Mouse (Mus musculus) ES-CJ7 (cell line): ENCODE data around the gene Cemip2.

Experiments
- DNase-seq: peaks from one replicate; pipeline ENCODE4 v3.0.0; 2011; ENCODE audit warnings: low read depth, low spot score

Cemip2 gene

DNA sequence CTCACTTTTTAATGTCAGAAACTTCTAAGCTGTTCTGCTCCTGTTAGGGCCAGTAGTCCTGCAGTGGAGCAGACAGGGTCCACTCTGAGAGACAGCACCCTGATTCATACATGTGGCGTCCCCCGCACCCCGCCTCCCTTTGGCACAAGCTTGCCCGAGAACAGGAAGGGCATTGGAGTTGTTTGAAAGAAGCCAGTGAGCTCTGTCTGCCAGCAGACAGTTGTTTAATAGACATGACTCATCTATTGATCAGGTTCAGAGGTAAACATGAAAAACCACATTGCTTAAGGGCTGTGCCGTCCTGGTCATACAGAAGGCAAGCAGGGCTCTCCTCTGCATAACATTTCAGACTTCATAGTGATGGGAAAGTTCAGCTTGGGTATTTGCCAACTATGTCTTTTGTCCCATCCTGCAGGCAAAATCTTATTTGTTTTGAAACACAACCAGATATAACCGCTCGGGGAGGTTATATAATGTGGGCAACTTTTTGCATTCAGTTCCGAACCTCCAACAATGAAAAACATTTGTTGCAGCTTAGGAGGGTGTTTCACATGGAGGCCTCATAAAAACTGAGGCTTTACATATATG, 36.4 kb downstream of the Cemip2 start:
- DNase-seq, result no peak

DNA sequence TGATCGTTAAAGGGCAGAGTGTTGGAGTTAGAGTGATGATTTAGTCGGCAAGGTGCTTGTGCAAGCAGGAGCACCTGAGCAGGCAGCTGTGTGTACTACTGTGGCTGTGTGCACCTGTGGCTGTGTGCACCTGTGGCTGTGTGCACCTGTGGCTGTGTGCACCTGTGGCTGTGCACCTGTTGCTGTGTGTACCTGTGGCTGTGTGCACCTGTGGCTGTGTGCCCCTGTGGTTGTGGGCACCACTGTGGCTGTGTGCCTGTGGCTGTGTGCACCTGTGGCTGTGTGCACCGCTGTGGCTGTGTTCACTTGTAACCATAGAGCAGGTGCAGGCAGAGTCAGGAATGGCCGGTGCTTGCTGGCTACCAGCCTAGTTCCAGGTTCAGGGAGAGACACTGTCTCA, 38.1 kb downstream of the Cemip2 start:
- no peak for DNase-seq

DNA sequence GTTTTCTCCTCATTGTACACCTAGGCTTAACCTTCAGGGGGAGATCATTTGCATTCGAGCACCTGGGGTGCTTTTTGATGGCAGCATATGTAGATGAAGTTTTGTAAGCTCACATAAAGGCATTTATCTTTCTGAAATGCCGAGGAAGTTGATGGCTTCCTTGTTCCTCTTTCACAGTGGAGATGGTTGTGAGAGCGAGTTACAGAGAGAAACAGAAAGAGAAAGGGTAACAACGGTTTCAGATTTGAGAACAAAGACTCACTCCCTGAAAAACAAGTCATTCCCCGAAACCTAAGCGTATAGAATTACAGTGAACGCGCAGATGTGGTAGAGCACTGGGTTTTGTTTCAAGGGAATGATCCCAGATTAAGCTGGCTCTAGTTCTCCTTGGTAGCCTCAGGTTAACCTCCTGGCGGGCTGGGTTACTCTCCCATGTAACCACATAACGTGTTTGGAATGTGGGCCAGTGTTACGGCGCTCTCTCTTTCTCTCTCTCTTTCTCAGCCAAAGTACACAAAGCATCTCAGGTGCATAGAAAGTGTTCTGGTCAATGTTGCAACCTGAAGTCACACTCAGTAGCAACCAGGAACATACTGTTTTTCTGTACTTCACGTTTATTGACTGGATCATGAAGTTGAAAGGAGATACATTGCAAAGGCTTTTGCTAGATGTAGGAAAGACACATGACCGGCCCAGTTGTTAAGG, 40.0 kb downstream of the Cemip2 start:
- peak; percentile 51 for DNase-seq

DNA sequence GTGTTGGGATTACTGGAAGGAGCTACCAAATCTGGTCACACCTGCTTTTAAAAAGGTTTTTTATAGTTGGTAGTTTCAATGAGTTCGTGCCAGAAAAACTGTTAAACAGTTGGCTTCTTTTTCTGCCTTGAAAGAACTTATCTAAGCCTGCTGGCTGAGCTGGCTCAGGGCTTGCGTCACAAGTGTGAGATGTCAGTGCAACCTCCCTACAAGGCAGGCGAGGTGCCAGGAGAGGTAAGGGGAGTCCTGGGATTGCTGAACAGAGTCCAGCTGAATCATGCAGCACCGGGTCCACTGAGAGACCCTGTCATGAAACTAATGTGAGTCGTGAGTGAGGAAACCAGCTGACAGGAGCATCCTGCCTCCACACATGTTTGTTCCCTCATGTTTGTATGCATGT, 41.4 kb downstream of the Cemip2 start:
- DNase-seq, result no peak

DNA sequence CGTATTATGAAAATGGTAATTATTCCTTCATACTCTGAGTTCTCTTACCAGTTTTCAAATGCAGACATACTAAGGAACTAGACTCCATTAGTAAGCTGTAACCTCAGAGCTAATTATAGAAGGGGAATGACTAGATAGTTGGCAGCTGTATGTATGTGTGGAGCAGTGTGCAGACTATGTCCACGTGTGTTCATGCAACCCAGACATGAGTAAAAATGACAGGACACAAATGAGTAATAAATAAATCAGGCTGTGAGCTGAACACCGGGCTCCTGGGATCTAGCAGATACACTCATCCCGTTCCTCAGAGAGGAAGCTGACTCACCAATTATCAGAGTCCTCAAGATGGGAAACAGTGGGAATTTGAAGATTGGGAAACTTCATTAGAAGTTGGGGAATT, 42.0 kb downstream of the Cemip2 start:
- DNase-seq, result no peak

DNA sequence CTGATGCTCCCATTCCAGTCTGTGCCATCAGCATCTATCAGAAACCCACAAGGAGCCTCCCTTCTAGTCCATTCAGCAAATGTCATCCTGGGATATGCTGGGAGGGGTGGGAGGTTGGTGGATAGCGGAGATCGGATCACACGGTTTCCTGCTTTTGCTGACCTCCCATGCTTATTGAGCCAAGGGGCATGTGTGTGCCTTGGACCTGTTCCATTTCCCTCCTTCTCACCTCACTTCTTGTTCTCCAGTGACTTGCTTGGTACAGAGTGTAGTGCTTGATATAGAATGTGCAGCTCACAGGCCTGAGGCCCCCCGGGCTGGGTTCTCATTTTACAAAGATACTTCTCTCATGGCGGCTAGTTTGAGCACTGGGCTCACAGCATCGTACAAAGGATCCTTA, 43.7 kb downstream of the Cemip2 start:
- no peak for DNase-seq

DNA sequence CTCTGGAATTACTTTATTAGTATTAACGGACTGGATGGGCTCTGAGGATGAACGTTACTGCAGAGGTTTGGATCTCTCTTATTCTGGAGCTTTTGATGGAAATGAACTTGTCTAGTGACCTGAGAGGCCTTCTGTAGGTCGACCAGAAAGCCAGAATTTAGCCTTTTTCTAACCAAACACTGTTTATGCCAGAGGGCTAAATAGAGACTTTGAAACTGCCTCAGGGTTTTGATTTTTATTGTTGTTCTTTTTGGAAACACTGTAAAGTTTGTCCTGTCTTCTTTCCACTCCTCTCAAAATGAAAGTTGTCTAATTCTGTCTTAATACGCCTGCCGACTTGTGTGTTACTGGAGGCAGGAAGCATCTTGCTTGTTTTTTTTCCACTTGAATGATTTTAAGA, 46.0 kb downstream of the Cemip2 start:
- no peak for DNase-seq

DNA sequence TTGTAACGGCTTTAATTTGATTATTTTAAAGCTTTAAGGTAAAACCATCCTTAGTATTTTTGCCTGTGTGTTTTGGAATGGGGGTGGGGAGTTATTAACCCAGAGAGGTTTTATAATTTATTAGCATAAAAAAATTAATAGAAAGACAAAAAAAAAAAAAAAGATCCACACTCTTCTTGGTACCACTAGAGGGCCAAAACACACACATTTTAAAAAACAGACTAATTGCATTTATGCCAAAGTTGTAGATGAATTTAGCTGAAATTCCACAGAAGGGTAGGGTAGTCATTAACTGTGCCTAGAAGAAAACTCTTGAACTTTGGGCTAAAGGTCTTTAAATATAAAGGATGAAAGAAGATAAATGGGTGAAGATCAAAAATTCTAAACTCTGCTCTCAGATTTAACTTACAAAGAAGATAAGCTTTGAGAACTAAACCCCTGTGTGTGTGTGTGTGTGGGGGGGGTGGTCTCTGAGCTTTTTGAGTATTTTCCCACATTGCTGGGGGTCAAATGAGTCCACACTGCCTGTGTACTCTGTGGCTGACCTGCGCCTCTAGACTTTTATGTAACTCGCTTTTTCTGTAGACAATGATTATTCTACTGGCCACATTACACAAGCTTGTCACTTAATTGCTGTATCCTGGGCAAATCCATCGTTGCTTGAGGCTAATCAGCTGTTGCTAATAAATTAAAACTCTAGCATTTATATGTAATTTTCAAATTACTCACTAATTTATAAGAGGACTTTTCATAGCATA, 47.2 kb downstream of the Cemip2 start:
- no peak for DNase-seq

DNA sequence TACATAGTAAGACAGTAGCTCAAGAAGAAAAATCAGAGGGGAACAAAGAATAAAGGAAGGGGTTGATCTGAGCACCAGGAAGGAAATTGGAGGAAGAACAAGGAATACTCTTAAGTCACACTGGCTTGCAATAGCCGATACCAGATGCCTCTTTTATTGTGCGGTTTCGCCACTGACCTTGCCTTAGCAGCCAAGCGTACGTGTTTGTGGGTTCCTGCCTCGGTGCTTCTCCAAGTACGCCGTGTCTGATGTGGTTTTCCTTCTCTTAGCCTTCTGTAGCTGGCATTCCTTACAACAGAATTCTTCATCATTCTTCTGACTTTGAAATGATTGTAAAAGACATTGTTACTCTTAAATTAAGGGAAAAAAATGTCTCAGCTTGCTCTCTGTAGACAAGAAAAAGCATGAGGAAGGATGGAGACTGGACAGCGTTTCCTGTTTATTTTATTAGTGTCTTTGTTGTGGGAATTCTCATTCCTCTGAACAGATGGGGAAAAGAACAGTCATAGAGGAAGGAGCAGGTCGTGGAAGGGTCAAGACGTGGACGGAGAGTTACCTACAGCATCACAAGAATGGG, 55.4 kb downstream of the Cemip2 start:
- no peak for DNase-seq

DNA sequence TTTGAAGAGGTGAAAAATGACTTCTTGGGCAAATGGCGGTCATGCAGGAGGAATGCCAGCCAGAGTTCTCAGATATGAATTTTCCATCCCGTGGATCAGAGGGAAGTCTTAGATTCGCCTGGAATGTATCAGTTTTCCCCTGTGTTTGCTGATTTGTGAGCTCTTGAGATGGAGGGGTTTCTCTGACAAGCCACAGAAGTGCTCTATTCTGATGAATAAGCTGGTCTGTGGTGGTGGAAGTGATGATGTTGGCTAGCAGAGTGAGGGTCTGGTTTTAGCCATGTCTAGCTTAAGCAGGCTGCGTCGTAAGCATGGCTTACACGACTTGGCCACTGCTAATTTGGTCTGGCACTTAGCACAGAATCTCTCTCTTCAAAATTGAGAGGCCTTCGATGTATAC, 56.8 kb downstream of the Cemip2 start:
- DNase-seq, result no peak

DNA sequence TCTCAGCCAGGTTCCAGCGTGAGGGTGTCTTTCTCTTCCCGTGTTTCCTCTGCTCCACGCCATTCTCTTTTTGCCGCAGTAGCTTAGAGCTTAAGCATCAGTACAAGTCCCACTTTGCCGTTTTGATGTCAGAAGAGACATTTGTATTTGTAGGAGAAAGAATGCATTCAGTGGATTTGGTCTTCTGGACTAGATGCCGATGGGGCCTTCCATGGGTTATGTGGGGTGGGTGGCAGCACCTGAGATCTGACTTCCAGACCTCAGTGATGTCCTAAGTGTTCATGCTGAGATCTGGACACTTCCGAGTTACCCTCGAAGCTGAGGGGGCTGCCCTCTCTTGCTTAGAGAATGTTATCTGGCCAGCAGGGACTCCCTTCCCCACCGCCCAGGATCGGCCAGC, 72.6 kb downstream of the Cemip2 start:
- no peak for DNase-seq

DNA sequence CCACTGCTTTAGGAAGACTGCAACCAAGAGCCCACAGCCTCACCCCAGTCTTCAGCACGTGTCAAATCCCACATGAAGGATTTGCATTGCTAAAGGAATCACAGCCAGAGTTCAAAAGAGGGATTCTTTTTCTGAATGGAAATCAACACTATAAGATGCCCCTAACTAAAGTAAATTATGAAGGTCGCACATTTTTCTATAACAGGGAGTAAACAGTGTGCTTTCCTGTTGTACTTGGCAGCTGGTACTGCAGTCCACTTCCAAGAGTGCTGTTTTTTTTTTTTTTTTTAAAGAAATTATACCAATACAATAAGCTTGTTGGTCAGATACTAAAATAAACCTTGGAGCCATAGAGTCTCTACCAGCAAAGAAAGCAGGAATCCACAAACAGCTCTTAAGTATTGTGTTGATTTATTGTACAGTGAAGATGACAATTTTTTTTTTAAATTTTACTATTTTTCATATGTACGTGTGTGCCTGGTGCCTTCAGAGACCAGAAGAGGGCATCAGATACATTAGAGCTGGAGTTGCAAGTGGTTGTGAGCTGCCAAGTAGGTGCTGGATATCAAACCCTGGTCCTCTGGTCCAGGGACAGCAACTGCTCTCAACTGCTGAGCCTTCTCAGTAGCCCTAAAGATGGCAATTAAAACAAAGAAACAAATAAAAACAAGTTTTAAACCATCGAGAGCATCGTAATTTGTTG, 76.5 kb downstream of the Cemip2 start:
- DNase-seq, result no peak

DNA sequence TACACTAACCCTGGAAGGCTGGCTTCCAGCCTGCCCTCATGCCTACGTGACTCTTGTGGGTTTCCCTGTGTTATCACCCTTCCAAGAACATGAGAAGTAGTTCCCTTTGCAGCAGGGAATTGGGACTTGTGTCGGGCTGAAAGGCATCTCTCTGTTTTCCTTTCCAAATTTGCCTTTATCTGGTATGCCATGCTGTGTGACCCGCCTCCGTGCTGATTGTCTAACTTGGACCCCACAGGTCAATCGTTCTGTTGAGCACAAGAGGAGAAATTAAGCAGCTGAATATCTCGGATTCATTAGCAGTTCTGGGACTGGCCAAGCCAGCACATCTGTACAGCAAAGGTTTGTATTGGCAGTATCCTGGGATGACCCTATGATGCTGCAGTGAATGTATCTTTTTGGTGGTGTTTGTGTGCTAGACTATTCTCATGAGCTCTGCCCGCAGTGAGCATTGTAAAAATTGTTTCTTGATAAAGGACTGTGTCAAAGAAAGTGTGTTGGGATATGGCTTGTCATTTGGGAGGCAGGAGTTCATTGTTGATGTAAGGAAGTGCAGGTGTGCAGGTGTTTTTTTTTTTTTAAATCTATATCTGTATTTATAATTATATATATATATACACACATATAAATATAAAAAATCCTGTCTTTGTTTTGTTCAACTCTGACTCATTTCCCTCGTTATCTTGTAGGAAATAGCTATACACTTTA, 77.4 kb downstream of the Cemip2 start:
- no peak for DNase-seq

DNA sequence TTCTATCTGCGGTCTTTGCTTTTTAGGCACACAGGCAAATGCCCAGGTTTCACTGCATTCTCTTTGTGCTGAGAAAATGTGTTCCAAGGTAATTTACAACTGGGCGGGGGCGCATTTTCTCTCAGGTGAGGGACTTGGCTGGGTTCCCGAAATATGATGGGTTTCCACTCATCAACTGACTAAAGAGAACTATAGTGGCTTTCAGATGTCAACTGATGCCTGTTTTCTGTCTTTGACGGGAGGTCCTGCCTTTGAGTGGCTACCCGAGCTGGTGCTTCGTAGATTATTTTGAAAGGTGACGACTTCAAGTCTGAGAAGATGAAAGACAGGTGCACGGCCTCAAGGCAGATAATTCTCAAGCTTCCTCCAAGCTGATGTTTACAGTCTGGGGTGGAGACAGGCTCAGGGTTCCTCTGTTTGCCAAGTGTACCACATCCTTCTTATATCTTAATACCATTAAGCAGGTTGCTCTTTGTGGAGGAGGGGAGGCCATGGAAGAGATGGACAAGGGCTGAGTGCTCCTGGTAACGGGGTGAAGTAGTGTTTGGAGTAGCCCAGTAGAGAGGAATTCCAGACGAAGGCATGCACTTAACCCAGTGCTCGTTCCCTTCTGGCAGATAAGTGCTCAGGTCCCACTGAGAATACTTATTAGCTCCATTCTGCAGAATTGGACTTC, 80.8 kb downstream of the Cemip2 start:
- DNase-seq, result no peak

DNA sequence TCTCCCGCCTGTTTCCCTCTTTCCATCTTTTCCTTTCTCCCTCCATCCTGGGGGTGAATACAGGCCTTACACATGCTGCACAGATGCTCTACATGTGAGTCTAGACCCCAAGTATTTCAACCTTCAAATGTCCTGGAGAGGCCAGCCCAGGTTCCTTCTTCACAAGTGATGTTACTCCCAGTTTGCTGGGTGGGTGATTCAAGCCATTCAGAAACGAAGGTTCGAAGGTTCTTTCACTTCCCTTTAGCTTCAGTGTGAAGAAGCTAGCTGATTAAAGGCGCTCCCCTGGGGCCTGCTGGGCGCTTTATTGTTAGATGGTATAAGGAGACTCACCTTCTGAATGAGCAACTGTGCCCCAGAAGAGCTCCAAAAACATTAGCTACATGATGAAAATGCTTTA, 82.0 kb downstream of the Cemip2 start:
- DNase-seq, result no peak

DNA sequence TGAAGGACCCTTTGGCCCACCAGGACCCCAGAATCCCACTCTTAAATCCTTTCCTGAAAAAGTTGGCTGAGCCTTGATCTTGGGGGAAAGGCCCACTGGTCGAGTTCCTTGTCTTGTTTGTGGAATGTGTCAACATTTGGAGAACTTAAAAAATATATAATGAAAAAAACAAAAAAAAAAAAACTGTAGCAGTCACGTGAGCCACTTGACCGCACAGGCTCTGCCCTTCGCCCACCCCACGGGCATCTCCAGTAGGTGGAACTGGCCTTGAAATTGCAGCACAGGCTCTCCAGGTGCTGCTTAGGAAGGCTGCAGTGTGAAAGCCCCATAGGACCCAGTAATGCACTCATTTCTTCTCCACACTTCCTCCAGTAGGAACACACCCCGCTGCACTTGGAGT, 82.8 kb downstream of the Cemip2 start:
- no peak for DNase-seq

DNA sequence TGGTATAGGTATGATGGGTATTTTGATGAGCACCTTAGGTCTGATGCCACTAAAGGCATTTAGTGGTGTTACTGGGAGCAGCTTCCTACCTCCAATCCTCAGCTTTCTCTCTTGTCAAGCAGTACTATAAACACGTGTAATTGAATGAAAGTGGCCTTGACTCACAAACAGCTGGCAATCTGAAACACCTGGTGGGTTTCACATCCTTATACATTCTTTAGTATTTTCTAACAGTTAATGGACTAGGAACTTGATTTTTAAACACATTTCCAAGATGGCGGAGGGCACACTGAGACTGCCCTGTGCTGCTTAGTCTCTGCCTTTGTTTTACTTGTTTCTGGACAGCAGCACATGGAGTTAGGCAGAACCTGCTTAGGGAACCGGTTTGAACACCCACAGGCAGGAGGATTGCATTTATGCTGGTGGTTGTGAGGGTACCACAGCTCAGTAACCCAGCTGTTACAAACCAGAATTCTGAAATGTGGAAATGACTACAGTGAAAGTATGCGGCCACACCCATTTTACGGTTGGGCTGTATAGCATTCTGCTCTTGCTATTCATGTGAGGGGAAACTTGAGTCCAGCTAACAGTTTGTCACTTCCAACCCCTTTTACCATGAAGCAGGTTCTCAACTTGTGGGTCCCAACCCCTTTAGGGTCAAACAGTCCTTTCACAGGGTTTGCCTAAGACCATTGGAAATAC, 84.3 kb downstream of the Cemip2 start:
- no peak for DNase-seq

DNA sequence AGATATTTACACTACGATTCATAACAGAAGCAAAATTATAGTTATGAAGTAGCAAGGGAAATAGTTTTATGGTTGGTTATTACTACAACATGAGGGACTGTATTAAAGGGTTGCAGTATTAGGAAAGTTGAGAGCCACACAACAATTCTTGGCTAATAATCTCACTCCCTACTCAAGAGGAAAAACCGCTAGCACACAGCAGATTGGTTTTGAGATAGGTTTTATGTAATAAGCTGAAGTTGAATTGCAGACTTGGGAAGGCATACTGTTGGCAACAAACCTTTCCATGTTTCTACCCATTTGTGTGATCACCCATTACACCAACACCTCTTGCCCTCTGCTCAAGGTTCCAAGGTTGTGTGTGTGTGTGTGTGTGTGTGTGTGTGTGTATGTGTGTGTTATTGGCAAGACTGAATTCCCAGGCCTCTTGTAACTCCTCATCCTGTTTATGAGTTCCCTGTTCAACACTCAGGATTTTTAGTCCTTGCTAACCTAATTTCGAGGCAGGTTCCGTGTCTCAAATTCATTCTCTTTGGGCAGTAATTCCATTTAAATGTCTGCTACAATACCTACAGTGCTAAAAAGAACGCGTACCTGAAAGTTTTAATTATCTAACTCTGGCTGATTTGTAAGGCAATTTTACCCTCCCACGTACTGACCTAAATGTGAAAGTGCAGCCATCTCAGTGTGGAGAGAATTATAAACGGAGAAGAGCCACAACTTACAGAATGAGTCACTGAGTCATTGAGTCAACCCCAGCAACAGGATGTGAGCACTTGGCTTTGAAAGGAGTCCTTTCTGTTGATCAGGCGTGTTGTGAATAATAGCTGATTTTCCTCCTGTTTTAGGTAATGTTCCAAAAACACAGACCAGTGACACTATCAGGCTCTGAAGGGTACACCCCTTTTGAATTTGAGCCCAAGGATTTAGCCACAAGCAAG, 85.1 kb downstream of the Cemip2 start:
- DNase-seq, result no peak
